Mouse (Mus musculus): Measurements from ENCODE around the gene Mrps14.

Mrps14 gene

DNA sequence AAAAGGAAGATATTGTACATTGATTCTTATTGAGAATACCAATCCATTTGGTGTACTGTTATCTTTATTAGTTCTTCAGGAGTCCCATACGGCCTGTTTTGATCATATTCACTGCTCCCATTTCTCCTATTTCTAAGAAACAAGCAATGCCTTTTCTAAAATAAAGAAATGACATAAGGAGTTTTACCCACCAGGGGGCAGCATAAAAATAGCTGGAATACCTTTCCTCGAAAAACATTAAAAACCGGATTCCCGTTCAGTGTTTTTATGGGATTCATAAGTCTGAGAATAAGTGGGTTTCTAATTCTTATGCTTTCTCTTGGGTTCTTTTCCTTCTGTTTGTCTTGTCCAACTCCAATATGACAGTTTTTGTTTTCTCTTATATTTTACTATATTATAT lies 36.0 kb downstream of the Mrps14 start:
- peak; percentile 63 for DNase-seq

DNA sequence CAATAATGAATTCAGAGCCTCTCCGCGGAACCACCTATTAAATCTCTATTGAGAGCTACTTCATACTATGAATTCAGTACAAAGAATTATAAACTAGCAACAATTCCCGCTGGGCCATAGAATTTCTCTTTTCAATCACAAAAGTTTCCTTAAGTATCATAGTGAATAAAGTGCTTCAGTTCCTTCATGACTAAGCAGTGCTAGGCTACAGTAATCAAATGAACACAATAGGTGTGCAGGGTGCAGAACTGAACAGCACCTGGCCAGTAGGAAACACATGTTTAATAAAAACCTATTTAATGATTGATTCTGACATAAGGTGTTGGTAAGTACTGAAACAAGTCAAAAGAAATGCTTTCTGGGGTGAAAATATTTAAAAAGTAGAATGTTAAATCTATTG lies 37.1 kb downstream of the Mrps14 start:
- no peak for DNase-seq

DNA sequence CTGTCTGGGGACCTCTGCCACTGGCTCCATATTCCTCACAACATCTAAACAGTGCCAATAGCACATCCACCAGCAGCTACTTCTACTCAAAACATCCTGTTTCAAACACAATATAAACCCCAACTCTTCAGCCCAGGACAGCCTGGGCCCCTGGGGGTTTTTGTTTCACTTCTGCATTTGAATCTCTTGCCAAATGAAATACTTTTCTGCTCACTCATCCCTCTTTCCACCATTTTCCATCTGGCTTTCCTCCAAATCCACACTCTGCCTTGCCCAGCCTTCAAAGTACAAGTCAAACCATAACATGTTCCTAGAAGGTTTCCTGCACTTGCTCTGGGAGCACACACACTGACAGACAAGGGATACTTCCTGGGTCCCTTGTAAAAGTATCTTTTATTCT lies 38.9 kb downstream of the Mrps14 start:
- DNase-seq: no peak

DNA sequence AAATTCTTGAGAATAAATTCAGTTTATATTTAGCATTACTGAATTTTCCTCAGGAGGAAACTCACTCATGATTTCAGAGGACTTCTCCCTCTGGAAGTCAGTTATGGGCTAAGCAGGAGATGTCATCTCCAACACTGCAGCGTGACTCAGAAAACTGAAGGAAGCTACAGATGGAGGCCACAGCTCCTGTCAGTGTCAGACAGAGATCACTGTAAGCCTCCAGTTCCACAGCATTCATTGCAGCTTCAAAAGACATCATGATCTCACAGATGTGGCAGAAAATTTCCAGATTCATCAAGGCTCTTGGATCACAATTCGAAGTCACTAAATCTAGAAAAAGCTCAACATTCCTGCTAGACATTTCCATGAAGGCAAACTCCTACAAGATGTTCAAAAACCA lies 43.0 kb downstream of the Mrps14 start:
- no peak for DNase-seq

DNA sequence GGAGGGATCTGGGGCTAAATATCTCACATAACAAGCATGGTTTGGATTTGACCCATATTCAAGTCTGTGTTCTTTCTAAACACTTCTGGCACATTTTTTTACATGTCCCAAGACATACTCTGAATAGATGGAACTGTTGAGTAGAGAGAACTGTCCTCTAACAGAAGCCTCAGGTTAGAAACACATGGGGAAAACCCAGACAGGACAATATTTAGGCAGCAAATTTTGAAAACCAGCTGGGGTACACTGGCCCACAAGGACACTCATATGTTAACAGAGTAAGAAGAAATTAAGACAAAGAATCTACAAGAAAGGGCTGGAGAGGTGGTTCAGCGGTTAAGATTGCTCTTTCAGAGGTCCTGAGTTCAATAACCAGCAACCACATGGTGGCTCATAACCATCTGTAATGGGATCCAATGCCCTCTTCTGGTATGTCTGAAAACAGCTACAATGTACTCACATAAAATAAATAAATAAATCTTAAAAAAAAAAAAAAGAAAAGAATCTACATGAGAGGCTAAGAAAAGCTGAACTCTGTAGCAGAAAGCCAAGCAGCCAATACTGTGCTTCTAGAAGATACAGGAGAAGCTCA lies 43.9 kb downstream of the Mrps14 start:
- DNase-seq: no peak

DNA sequence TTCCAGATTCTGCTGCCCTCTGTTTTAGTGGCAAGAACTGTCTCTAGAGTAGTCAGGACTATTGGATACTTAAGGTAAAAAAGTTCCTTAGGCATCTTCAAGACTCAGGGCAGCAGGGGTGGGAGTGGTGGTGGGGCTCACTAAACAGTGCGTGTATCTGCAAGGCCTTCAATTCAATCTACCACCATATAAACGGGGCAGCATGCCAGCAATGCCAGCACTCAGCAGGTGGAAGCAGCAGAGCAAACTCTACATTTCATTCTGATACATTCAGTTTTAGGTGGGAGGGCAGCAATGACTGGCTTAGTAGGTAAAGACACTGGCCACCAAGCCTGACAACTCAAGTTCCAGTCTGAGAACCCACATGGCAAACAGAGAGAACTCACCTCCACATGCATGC lies 45.1 kb downstream of the Mrps14 start:
- no peak for DNase-seq

DNA sequence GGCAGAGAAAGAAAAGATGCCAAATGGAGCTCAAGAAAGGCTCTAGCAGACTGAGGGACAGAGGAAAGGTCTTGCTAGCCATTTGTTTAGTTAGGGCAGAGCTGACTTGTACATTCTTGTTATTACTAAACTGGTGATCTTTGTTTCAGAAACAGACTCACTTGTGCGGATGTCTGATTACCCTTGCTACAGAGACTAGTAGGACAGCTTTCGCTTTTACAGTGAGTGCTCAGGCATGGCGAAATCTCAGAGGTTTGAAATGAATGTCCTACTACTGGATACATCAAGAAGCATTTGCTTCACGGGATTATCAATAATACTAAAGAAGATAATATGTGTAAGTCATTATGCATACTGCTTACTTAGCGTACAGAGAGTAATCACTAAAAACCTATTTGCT lies 49.7 kb downstream of the Mrps14 start:
- no peak for DNase-seq

DNA sequence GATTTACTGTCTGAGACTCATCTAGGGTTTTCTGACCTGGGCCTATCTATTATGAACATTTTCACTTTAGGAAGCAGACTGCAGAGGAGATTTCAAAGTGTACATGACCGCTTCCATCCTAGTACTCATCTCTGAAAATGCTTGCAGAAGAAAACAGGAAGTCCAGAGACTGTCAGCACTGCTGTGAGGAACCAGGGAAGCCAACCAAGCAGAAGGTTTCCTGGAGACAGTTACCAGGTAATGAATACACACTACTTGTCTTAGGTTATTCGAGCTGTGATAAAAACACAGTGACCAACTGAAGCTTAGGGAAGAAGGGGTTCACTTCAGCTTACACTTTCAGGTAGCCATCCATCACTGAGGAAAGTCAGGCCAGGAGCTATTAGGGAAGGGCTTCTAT lies 50.9 kb downstream of the Mrps14 start:
- DNase-seq: no peak

DNA sequence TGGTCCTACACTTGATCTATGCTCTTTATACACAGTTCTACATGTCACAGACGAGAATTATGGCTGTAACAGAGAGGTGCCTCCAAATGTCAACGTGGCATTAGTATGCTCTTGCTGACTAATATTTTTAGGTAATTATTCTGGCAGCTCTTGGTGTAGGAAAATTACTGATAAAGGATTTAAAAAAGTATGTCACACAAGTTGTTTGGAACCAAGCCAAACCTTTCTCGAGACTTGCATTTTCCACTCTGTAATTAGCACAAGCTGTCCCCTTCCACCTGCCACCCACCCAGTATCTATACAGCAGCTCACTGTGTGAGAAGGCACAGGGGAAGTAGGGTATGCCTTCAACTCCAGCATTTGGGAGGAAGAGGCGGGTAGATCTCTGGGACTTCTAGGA lies 51.8 kb downstream of the Mrps14 start:
- no peak for DNase-seq

DNA sequence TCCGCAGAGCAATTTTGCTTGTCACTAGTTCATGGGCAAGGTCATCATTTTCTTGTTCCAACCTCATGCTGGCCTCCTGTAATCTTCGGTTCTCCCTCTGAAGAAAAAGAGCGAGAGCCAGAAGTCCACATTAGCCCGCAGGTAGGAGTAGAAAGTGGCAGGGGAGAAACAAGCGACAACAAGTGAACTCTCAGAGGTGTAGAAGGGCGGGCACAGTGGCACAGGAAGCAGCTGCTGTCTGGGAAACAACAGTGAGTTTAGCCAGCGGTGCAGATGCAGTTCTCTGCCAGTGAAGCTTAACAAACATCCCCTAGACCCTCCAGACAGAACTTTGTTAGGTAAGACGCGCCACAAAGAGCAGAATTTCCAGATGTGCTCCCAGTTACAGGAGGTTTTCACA lies 52.5 kb downstream of the Mrps14 start:
- no peak for DNase-seq

DNA sequence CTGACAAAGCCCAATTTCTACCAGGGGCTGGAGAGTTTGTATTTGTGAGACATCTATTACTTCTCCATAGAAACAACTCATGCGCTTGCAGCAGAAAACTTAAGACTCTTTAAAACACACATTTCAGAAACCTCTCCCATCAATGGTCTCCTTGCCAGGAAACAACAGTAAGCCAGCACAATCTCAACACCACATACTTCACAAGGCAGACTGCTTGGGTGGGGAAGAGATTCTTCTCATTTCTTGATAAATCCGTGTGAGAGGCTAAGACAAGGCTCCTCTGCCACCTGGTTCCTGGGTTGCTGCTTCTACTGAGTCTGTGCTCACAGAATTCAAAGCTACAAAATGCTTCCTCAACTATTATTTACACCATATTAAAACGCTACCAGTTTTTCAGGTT lies 54.8 kb downstream of the Mrps14 start:
- DNase-seq: no peak

DNA sequence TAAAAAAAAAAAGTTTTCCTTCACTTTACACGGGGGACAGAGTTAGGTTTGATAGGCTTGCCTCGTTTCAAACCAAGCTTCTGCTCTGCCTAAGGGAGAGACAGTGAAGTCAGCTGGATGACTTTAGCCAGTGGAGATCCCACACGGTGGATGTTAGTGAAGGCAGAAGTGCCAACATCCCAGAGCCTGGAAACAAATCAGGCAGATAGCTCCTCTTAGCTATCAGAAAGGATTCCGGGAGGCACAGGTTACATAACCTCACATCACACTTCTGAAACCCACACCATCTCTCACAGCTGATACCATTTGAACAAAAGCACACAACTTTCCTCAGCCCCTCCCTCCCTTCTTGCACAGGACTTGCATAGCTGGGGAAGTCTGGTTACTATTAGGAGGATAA lies 55.8 kb downstream of the Mrps14 start:
- no peak for DNase-seq

DNA sequence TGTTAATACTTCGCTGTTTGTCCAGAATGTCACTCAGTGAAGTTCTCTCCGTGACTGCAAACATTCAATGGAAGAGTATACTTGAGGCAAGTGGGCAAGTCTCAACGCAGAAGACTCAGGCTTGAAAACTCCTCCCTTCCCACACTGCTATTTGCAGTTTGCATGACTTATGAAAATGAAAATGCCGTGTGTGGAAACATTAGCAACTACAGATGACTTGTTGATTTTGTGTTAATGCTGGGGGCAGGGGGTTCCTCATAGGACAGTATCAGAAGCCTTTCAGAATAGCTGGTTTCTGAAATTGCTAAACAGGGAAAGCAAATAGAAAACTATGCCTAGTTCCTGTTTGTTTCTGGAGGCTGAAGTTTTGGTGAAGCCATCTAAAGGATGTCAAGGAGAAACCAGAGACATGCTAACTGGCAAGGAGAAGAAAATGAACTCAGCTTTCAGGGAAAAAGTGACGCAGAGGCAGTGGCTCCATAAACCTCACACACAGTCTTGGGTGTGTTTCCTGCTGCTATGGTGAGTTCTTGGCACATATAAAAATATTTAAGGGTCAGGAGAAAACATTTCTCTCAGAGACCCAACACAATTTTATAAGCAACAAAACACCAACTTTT lies 56.5 kb downstream of the Mrps14 start:
- DNase-seq: no peak
